Mouse (Mus musculus) CH12.LX (cell line): Measurements from ENCODE around the gene Ssh3. TPM values are rescaled to one million over a fixed set of nuclear protein-coding genes. Genes with fewer than 3 reads are reported as not detected.

Experiments used
- DNase-seq: peaks from one replicate; pipeline ENCODE4 v3.0.0-alpha.2; 2013; ENCODE audit errors: extremely low read depth
- H3K27ac ChIP-seq: 2 replicates; pipeline ENCODE4 v1.5.1; 2012; ENCODE audit warnings: low read depth, mild to moderate bottlenecking, control low read depth, moderate library complexity; ENCODE audit not compliant: insufficient read depth
- H3K27me3 ChIP-seq: replicated peaks from 2 replicates; pipeline ENCODE3; 2012; ENCODE audit warnings: inconsistent platforms
- H3K36me3 ChIP-seq, 2 experiments: replicated peaks in 1 of 2; 2 replicates each; pipeline versions ENCODE3 to v1.6.1; 2012; ENCODE audit warnings: inconsistent platforms in 1 of 2, low read length in 1 of 2, mild to moderate bottlenecking in 1 of 2, mixed read lengths in 1 of 2, moderate library complexity in 1 of 2; ENCODE audit not compliant: control insufficient read depth in 1 of 2, insufficient read depth in 1 of 2
- H3K4me1 ChIP-seq, 2 experiments: 2 replicates each; pipeline ENCODE4 v1.6.1; 2012; ENCODE audit warnings: inconsistent platforms in 1 of 2, moderate library complexity in 1 of 2; ENCODE audit not compliant: insufficient read depth in 2 of 2, control insufficient read depth in 1 of 2
- H3K4me2 ChIP-seq: 2 replicates; pipeline ENCODE4 v1.6.1; 2012; ENCODE audit warnings: low read depth, mild to moderate bottlenecking, control low read depth; ENCODE audit not compliant: poor library complexity, insufficient read depth, severe bottlenecking
- H3K4me3 ChIP-seq, 3 experiments: fragments of 150-350 bp in 1 of 3; sonication (generic) in 1 of 3; replicated peaks in 1 of 3; 2 replicates each; pipeline versions ENCODE3 to v1.5.1; 2011 to 2012; ENCODE audit warnings: low read depth in 2 of 3, low read length in 2 of 3, mild to moderate bottlenecking in 2 of 3, moderate library complexity in 2 of 3, control low read depth in 1 of 3, improper control_type of control experiment in 1 of 3, inconsistent platforms in 1 of 3, mixed read lengths in 1 of 3; ENCODE audit not compliant: poor library complexity in 1 of 3
- H3K79me2 ChIP-seq: replicated peaks from 2 replicates; pipeline ENCODE4 v1.6.1; 2012; ENCODE audit warnings: mild to moderate bottlenecking, moderate library complexity; ENCODE audit not compliant: control insufficient read depth, poor library complexity, insufficient read depth, severe bottlenecking; ENCODE audit errors: extremely low read depth
- H3K9ac ChIP-seq: 2 replicates; pipeline ENCODE4 v1.6.1; 2012; ENCODE audit warnings: low read depth, mild to moderate bottlenecking, control low read depth, moderate library complexity; ENCODE audit not compliant: insufficient read depth
- H3K9me3 ChIP-seq: replicated peaks from 2 replicates; pipeline ENCODE3; 2012; ENCODE audit warnings: low read length, inconsistent platforms, mixed read lengths
- CTCF ChIP-seq, 2 experiments: IDR thresholded peaks in 1 of 2; conservative IDR thresholded peaks in 1 of 2; 2 replicates each; pipeline ENCODE4 v1.5.1; 2011 to 2012; ENCODE audit warnings: low read depth in 2 of 2, low read length in 2 of 2, improper control_type of control experiment in 1 of 2, inconsistent platforms in 1 of 2, mild to moderate bottlenecking in 1 of 2, moderate library complexity in 1 of 2
- E2F4 ChIP-seq: IDR thresholded peaks from 2 replicates; pipeline ENCODE4 v1.6.1; 2011; ENCODE audit warnings: low read depth, low read length, improper control_type of control experiment; ENCODE audit not compliant: insufficient replicate concordance
- ELF1 ChIP-seq: IDR thresholded peaks from 2 replicates; pipeline ENCODE4 v1.6.1; 2014; ENCODE audit warnings: low read depth, mild to moderate bottlenecking, inconsistent platforms, low read length, improper control_type of control experiment
- ETS1 ChIP-seq: conservative IDR thresholded peaks from 2 replicates; pipeline ENCODE4 v1.6.1; 2012; ENCODE audit warnings: low read depth, mild to moderate bottlenecking, inconsistent platforms, low read length, improper control_type of control experiment, moderate library complexity
- GABPA ChIP-seq: IDR thresholded peaks from 2 replicates; pipeline ENCODE4 v1.6.1; 2012; ENCODE audit warnings: low read depth, low read length, improper control_type of control experiment, inconsistent platforms; ENCODE audit not compliant: insufficient replicate concordance
- MAX ChIP-seq: IDR thresholded peaks from 2 replicates; pipeline ENCODE4 v1.6.1; 2011; ENCODE audit warnings: low read length, improper control_type of control experiment
- MAZ ChIP-seq: IDR thresholded peaks from 2 replicates; pipeline ENCODE4 v1.6.1; 2012; ENCODE audit warnings: low read depth, mild to moderate bottlenecking, inconsistent platforms, low read length, improper control_type of control experiment, moderate library complexity
- MXI1 ChIP-seq: IDR thresholded peaks from 2 replicates; pipeline ENCODE4 v1.6.1; 2011; ENCODE audit warnings: mild to moderate bottlenecking, low read depth, low read length, improper control_type of control experiment
- MYC ChIP-seq: IDR thresholded peaks from 2 replicates; pipeline ENCODE4 v1.6.1; 2011; ENCODE audit warnings: low read depth, mild to moderate bottlenecking, improper control_type of control experiment, low read length
- RAD21 ChIP-seq: IDR thresholded peaks from 2 replicates; pipeline ENCODE4 v1.6.1; 2011; ENCODE audit warnings: low read depth, mild to moderate bottlenecking, low read length, improper control_type of control experiment, moderate library complexity
- SIN3A ChIP-seq: IDR thresholded peaks from 2 replicates; pipeline ENCODE4 v1.6.1; 2012; ENCODE audit warnings: low read length, improper control_type of control experiment, inconsistent platforms
- SMC3 ChIP-seq: IDR thresholded peaks from 2 replicates; pipeline ENCODE4 v1.6.1; 2011; ENCODE audit warnings: low read depth, low read length, improper control_type of control experiment
- USF2 ChIP-seq: conservative IDR thresholded peaks from 2 replicates; pipeline ENCODE4 v1.6.1; 2011; ENCODE audit warnings: low read depth, low read length, improper control_type of control experiment
- ZKSCAN1 ChIP-seq: IDR thresholded peaks from 2 replicates; pipeline ENCODE4 v1.6.1; 2012; ENCODE audit warnings: low read depth, inconsistent platforms, low read length, improper control_type of control experiment, borderline replicate concordance
- ZMIZ1 ChIP-seq: IDR thresholded peaks from 2 replicates; pipeline ENCODE4 v1.6.1; 2012; ENCODE audit warnings: low read depth, mild to moderate bottlenecking, inconsistent platforms, low read length, improper control_type of control experiment
- ZNF384 ChIP-seq: IDR thresholded peaks from 2 replicates; pipeline ENCODE4 v1.6.1; 2012; ENCODE audit warnings: low read depth, low read length, improper control_type of control experiment, inconsistent platforms
- dilution Hi-C: fragments of 300-500 bp; cut with MboI; formaldehyde crosslinking; loops from 2 replicates; pipeline ENCODE4 v1.14.3; 2020; ENCODE audit warnings: low sequenced_read_pairs; ENCODE audit not compliant: extremely low pct_unique_long_range_greater_than_20kb, extremely low pct_ligation_motif_present
- in situ Hi-C: fragments of 300-500 bp; cut with MboI; formaldehyde crosslinking; loops from 3 replicates; pipeline ENCODE4 v1.14.3; 2019; ENCODE audit warnings: low sequenced_read_pairs, low pct_ligation_motif_present, low pct_unique_long_range_greater_than_20kb, mixed read lengths
- polyA plus RNA-seq: library from polyadenylated mRNA; unstranded; fragments of >175 nt; gene quantifications from 2 replicates; pipeline ENCODE4 v1.2.1, GENCODE M21; 2012; ENCODE audit warnings: low read depth; ENCODE audit not compliant: insufficient read length
- total RNA-seq, 2 experiments: library from RNA; depleted of rRNA; stranded (reverse); fragments of 300-350 nt in 1 of 2; fragments of >200 nt in 1 of 2; gene quantifications; 2 replicates each; pipeline ENCODE4 v1.2.3; 2012 to 2014

The Ssh3 gene
- total and polyA plus RNA-seq, 3 experiments = 5.6 to 30.0 (median 12.3) TPM

- TF ChIP-seq ELF1 (peak; percentile 63), GABPA (peak; percentile 75; the same call in 1 of the 2 replicates), SIN3A (peak; percentile 95), MAZ (0 out of 2 replicates have a peak, but pooled peaks have one; percentile 39), MAX (peak; percentile 8; the same call in 1 of the 2 replicates), ZNF384 (peak; percentile 48; the same call in 1 of the 2 replicates), MXI1 (peak; percentile 89), ZKSCAN1 (no peak), MYC (0 out of 2 replicates have a peak, but pooled peaks have one; percentile 9), E2F4 (no peak), ZMIZ1 (peak; percentile 5; the same call in 1 of the 2 replicates), RAD21 (no peak; the same call in none of the 2 replicates)
Observed at GRCm38 (mm10) chr19:4257216-4257896, 11.6 kb downstream of the Ssh3 start (continued).

- Histone ChIP-seq H3K79me2 (no peaks in the 10 kb centered on the region), H3K9ac (no peak overlapping the region), H3K27me3 (peaks cover 2% of the 10 kb centered on the region), H3K4me1 (peaks cover 4 to 22% of the 10 kb centered on the region in 2 experiments), H3K4me2 (no peak overlapping the region), H3K4me3 (no peak overlapping the region), H3K36me3 (no peaks in the 10 kb centered on the region), H3K9me3 (peaks cover 2% of the 10 kb centered on the region), H3K27ac (no peak overlapping the region)
- TF ChIP-seq SMC3 (peak; percentile 20; the same call in 1 of the 2 replicates), GABPA (no peak), RAD21 (peak; percentile 6; the same call in 1 of the 2 replicates), USF2 (no peak), CTCF (conservative IDR thresholded peaks at IDR 0.05 in 1 of 2, IDR thresholded peaks at IDR 0.05 in 1 of 2; ENCODE audit: low read depth in 2 of 2, low read length in 2 of 2) (peak; percentile 15 to 48; a peak in 2 of 4 replicates), ETS1 (no peak), MAX (no peak)
- no peak for DNase-seq
- dilution Hi-C loops = no loop called here
- in situ Hi-C loops = loop anchor here (5.0 to 10.0 kb wide), 2 partner anchors 52 to 169 kb away; partner anchors contain the start of gene Grk2
Observed at GRCm38 (mm10) chr19:4255583-4256162, 13.3 kb downstream of the Ssh3 start.
